Mouse (Mus musculus) brain, embryonic 14.5 days (tissue): ENCODE results near the gene Ppfibp2. TPM values are rescaled to one million over a fixed set of nuclear protein-coding genes. Genes with fewer than 3 reads are reported as not detected.

Experiments used
- DNase-seq: peaks from one replicate; pipeline ENCODE4 v3.0.0-alpha.2; 2011; ENCODE audit warnings: low read depth
- CTCF ChIP-seq: fragments of 200-500 bp; IDR thresholded peaks from 2 replicates; pipeline ENCODE4 v1.5.1; 2012; ENCODE audit warnings: inconsistent platforms, mild to moderate bottlenecking, moderate library complexity, borderline replicate concordance; ENCODE audit not compliant: insufficient read depth, insufficient read length; ENCODE audit errors: extremely low read depth
- POLR2A ChIP-seq: fragments of 200-500 bp; IDR thresholded peaks from 2 replicates; pipeline ENCODE4 v1.6.1; 2012; ENCODE audit warnings: mild to moderate bottlenecking, inconsistent platforms, borderline replicate concordance; ENCODE audit not compliant: poor library complexity, insufficient read depth, insufficient read length, severe bottlenecking; ENCODE audit errors: extremely low read depth
- polyA plus RNA-seq: library from polyadenylated mRNA; depleted of rRNA; stranded (reverse); fragments of >200 nt; gene quantifications from 2 replicates; pipeline ENCODE4 v1.2.3, GENCODE M21; 2012; rRNA removed

The Ppfibp2 gene
- polyA plus RNA-seq, 1 experiment: 3.4 TPM

DNA sequence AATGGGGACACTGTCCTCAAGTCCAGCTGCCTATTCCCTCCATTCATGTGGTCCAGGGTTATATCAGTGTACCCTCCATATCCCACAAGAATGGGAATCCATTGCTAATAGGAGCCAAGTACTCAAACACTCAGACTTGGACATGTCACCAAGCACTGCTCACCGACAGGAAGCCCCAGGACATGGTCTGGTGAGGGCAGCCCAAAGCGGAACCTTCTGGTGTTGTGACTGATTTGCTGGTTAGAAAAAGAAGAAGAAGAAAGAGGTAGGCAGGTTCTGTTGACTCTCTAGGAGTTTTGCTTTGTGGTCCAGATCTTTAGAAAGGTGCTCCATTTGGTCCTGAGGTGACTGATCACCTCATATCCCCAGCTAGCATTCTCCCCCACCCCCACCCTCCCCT is 161.7 kb downstream of the Ppfibp2 start:
- DNase-seq: no peak
- no peak for TF ChIP-seq CTCF
- no peak for TF ChIP-seq POLR2A

- peak; percentile 37 for DNase-seq
- TF ChIP-seq CTCF (no peak), POLR2A (no peak)
These were observed 162.5 kb downstream of the Ppfibp2 start, which contains the start of gene Cyb5r2 for GRCm38 (mm10) chr7:107757308-107758151. TSS of gene Cyb5r2 (minus strand) at chr7:107758032.

DNA sequence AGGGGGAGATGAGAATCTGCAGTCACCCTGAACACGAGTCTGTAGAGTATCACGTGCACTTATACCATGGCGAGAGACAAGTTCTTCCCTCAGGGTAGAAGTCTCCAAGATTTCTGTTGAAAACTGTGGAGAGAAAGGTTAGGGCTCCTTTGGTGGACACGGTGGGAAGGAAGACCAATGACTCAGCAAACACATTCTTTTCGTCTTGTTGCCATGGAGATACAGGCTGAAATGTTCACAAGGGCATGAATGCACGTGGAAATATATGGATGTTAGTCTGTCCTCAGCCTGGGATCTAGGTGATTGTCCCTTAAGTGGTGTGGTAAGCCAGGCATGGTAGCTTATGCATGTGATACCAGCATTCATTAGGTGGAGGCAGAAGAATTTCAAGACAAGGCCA is 175.8 kb downstream of the Ppfibp2 start:
- DNase-seq: no peak
- TF ChIP-seq CTCF (no peak), POLR2A (no peak)

- no peak for TF ChIP-seq CTCF
- no peak for TF ChIP-seq POLR2A
- no peak for DNase-seq
These were observed 183.2 kb downstream of the Ppfibp2 start for GRCm38 (mm10) chr7:107778216-107778615.

GRCm38 (mm10) chr7:107779611-107780010 is 184.6 kb downstream of the Ppfibp2 start:
- peak; percentile 39 for DNase-seq
- TF ChIP-seq CTCF (peak; percentile 69; the same call in 1 of the 2 replicates), POLR2A (no peak)

DNA sequence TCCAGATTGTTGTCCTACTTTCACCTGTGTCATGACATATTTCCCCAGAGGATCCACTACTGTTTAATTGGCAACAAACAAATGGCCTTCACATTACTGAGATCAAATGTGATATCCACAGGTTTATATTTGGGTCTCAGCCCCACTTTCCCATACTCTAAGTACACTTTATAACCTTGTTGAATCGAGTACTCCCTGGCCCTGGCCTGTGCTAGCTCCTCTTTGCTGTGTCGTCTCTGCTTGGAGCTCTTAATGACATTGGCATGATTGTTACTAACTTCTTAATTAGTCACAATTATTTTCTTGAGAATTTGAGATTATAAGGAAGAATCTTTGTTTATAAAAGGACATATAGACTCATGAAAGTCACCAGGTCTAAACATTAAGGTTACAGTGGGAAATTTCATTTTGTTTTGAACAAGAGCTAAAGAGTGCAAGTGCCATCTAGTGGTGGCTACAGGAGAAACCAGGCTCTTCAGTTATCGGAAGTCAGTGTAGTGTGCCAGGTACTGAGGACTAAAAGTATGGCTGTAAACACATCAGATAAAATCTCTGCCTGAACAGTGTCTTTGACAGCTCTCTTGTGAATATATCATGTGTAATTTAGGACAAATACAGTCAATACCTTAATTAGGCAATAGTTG is 193.1 kb downstream of the Ppfibp2 start:
- TF ChIP-seq POLR2A (no peak), CTCF (peak; percentile 69; the same call in 1 of the 2 replicates)
- peak; percentile 67 for DNase-seq

DNA sequence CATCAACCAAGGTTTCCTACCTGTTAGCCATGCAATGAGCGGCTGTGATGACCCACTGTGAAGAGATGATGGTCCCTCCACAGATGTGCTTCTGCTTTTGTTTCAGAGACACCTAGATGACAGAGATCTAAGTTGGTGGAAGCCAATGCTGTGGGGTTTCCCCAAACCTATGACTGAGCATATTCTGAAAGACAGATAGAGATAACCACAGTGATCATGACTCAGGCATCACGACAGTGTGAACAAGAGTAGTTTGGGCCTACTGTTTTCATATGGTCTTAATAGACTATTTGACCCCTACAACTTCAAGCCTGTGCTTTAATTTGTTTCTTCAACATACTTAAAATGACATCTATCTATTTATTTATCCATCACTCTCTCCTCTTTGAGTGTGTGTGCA is 201.5 kb downstream of the Ppfibp2 start:
- DNase-seq: no peak
- no peak for TF ChIP-seq CTCF

Other genes with a start within 250 kb of the Ppfibp2 start
- 9.1 and 12.3 TPM in 2 replicates for gene Syt9, start 224.5 kb upstream of the Ppfibp2 start, polyA plus RNA-seq
- 2.0 and 2.3 TPM in 2 replicates for gene Olfml1, start 27.8 kb upstream of the Ppfibp2 start, polyA plus RNA-seq
- not detected in 2 replicates for gene 5330417H12Rik, start 30.0 kb downstream of the Ppfibp2 start, polyA plus RNA-seq
- gene Cyb5r2, start 162.8 kb downstream of the Ppfibp2 start, polyA plus RNA-seq: 0.11 and 0.14 TPM in 2 replicates
- 0.04 TPM in 1 of 2 replicates, not detected in the other for gene Ovch2, start 206.0 kb downstream of the Ppfibp2 start, polyA plus RNA-seq
- gene Olfr467, start 217.1 kb downstream of the Ppfibp2 start, polyA plus RNA-seq: not detected in 2 replicates
- gene Olfr469, start 230.3 kb downstream of the Ppfibp2 start, polyA plus RNA-seq: not detected in 2 replicates